Mouse (Mus musculus) lung, embryonic 14.5 days (tissue): ENCODE measurements around the gene Tsx. TPM values are rescaled to one million over a fixed set of nuclear protein-coding genes. Genes with fewer than 3 reads are reported as not detected.
"Not testable (repeated sequence)": the region's sequence is repeated elsewhere in the genome, so short reads cannot be mapped to it uniquely, and the experiment has no call there.

ENCODE experiments used
- ATAC-seq: fragments of 200-750 bp; cut with Nextera tagmentation; 2 replicates; pipeline ENCODE4 v1.8.0; 2017; ENCODE audit warnings: mild to moderate bottlenecking, moderate TSS enrichment, moderate library complexity; ENCODE audit not compliant: insufficient read depth
- DNase-seq: peaks from one replicate; pipeline ENCODE4 v3.0.0-alpha.2; 2015
- H3K27ac ChIP-seq: fragments of 300-500 bp; sonication (generic); 2 replicates; pipeline ENCODE4 v1.5.1; 2014; ENCODE audit warnings: low read depth, mild to moderate bottlenecking, moderate library complexity
- H3K27me3 ChIP-seq: fragments of 300-500 bp; sonication (generic); 2 replicates; pipeline ENCODE4 v1.6.1; 2014; ENCODE audit warnings: low read length, control low read depth; ENCODE audit not compliant: insufficient read depth
- H3K36me3 ChIP-seq: fragments of 300-500 bp; sonication (generic); 2 replicates; pipeline ENCODE4 v1.6.1; 2014; ENCODE audit warnings: control low read depth; ENCODE audit not compliant: insufficient read depth
- H3K4me1 ChIP-seq: fragments of 300-500 bp; sonication (generic); 2 replicates; pipeline ENCODE4 v1.6.1; 2014; ENCODE audit warnings: antibody characterized with exemption, control low read depth; ENCODE audit not compliant: insufficient read depth
- H3K4me2 ChIP-seq: fragments of 300-500 bp; sonication (generic); 2 replicates; pipeline ENCODE4 v1.6.1; 2014; ENCODE audit warnings: mild to moderate bottlenecking
- H3K4me3 ChIP-seq: fragments of 300-500 bp; sonication (generic); 2 replicates; pipeline ENCODE4 v1.5.1; 2014; ENCODE audit warnings: low read depth, low read length
- H3K9ac ChIP-seq: fragments of 300-500 bp; sonication (generic); 2 replicates; pipeline ENCODE4 v1.6.1; 2014
- H3K9me3 ChIP-seq: fragments of 300-500 bp; sonication (generic); 2 replicates; pipeline ENCODE4 v1.6.1; 2016; ENCODE audit warnings: low read depth, low read length, control low read depth
- CTCF ChIP-seq: IDR thresholded peaks from 2 replicates; pipeline ENCODE4 v1.5.1; 2016; ENCODE audit warnings: antibody characterized with exemption, low read depth
- WGBS: fragments of 180-500 bp; shearing (Covaris S2); extraction: QIAGEN DNeasy Blood & Tissue Kit; methylation state at CpG from one replicate; pipeline ENCODE4 v1.1.7; 2014; 5-methylcytosine and 5-hydroxymethylcytosine counted together
- polyA plus RNA-seq: library from polyadenylated mRNA; unstranded; fragments of >200 nt; fragmentation: Nextera tagmentation; extraction: Ambion mirVana; gene quantifications from 2 replicates; pipeline ENCODE4 v1.2.1, GENCODE M21; 2014

The Tsx gene
- polyA plus RNA-seq, 1 experiment from 2014 or later, result 0.32 TPM

- H3K4me3 ChIP-seq, result no peak overlapping the region
- H3K27me3 ChIP-seq, result peaks cover 21% of the 10 kb centered on the region
- WGBS, result 27% methylated on average over 7 of the region's 7 CpGs
- no peak for ATAC-seq
- peak; percentile 66 for TF ChIP-seq CTCF
- H3K4me1 ChIP-seq, result no peaks in the 10 kb centered on the region
- peak; percentile 82 for DNase-seq
- H3K4me2 ChIP-seq, result no peak overlapping the region
- H3K27ac ChIP-seq, result no peak overlapping the region
- H3K9ac ChIP-seq, result no peak overlapping the region
- H3K36me3 ChIP-seq, result no peaks in the 10 kb centered on the region
- no peaks in the 10 kb centered on the region for H3K9me3 ChIP-seq
Measured at GRCm38 (mm10) chrX:103443755-103444154, 29.5 kb downstream of the Tsx start.

- DNase-seq (peak; percentile 58), ATAC-seq (peak; percentile 93)
- Histone ChIP-seq H3K27me3 (peaks cover 12% of the 10 kb centered on the region), H3K9me3 (peaks cover 7% of the 10 kb centered on the region; the same call in 1 of the 2 replicates), H3K4me1 (no peaks in the 10 kb centered on the region), H3K4me3 (peak overlapping the region; percentile 37), H3K9ac (peak overlapping the region; percentile 40), H3K36me3 (no peaks in the 10 kb centered on the region), H3K27ac (no peak overlapping the region), H3K4me2 (peak overlapping the region; percentile 59)
- TF ChIP-seq CTCF, result no peak
- 8% methylated on average over 34 of the region's 34 CpGs for WGBS
Measured at GRCm38 (mm10) chrX:103447539-103448169, 33.4 kb downstream of the Tsx start.

- not testable (repeated sequence) for H3K27ac ChIP-seq, H3K9ac ChIP-seq, H3K4me1 ChIP-seq, DNase-seq, H3K9me3 ChIP-seq, H3K36me3 ChIP-seq, ATAC-seq
- peak overlapping the region; percentile 59; the same call in 1 of the 2 replicates for H3K4me2 ChIP-seq
- H3K27me3 ChIP-seq, result peaks cover 12% of the 10 kb centered on the region
- peak overlapping the region; percentile 37; the same call in 1 of the 2 replicates for H3K4me3 ChIP-seq
- 44% methylated on average over 10 of the region's 13 CpGs for WGBS
Measured at GRCm38 (mm10) chrX:103448429-103448828, 34.2 kb downstream of the Tsx start.

- H3K27me3 ChIP-seq, result peaks cover 12% of the 10 kb centered on the region
- not testable (repeated sequence) for H3K4me1 ChIP-seq, DNase-seq, H3K4me3 ChIP-seq, ATAC-seq, H3K36me3 ChIP-seq, H3K4me2 ChIP-seq, H3K9ac ChIP-seq, H3K27ac ChIP-seq, H3K9me3 ChIP-seq
- WGBS, result 71% methylated on average over 17 of the region's 27 CpGs
Measured at GRCm38 (mm10) chrX:103448943-103449722, 34.9 kb downstream of the Tsx start.

GRCm38 (mm10) chrX:103452815-103453214 lies 38.5 kb downstream of the Tsx start:
- ATAC-seq (no peak), DNase-seq (no peak)
- H3K27me3 ChIP-seq, result peaks cover 5% of the 10 kb centered on the region
- peaks cover 7% of the 10 kb centered on the region; the same call in 1 of the 2 replicates for H3K9me3 ChIP-seq
- H3K4me3 ChIP-seq, result no peak overlapping the region
- no peak overlapping the region for H3K4me2 ChIP-seq
- H3K9ac ChIP-seq, result no peak overlapping the region
- no peaks in the 10 kb centered on the region for H3K4me1 ChIP-seq
- H3K36me3 ChIP-seq, result no peaks in the 10 kb centered on the region
- 68% methylated on average over 6 of the region's 6 CpGs for WGBS
- TF ChIP-seq CTCF, result no peak
- H3K27ac ChIP-seq, result no peak overlapping the region

- H3K9ac ChIP-seq, result no peak overlapping the region
- H3K9me3 ChIP-seq, result no peaks in the 10 kb centered on the region
- DNase-seq (peak; percentile 17), ATAC-seq (no peak)
- H3K36me3 ChIP-seq, result no peaks in the 10 kb centered on the region
- no peak overlapping the region for H3K4me2 ChIP-seq
- H3K4me3 ChIP-seq, result no peak overlapping the region
- no peaks in the 10 kb centered on the region for H3K27me3 ChIP-seq
- no peak overlapping the region for H3K27ac ChIP-seq
- H3K4me1 ChIP-seq, result no peaks in the 10 kb centered on the region
- 58% methylated on average over 5 of the region's 5 CpGs for WGBS
- peak; percentile 48 for TF ChIP-seq CTCF
Measured at GRCm38 (mm10) chrX:103460056-103460455, 45.8 kb downstream of the Tsx start.

GRCm38 (mm10) chrX:103468998-103469397 lies 54.7 kb downstream of the Tsx start:
- Histone ChIP-seq H3K4me2 (no peak overlapping the region), H3K36me3 (no peaks in the 10 kb centered on the region), H3K27ac (no peak overlapping the region), H3K4me3 (no peak overlapping the region), H3K9ac (no peak overlapping the region), H3K27me3 (no peaks in the 10 kb centered on the region), H3K9me3 (no peaks in the 10 kb centered on the region), H3K4me1 (no peaks in the 10 kb centered on the region)
- DNase-seq, result no peak
- no peak for ATAC-seq
- peak; percentile 25; the same call in 1 of the 2 replicates for TF ChIP-seq CTCF
- WGBS, result 74% methylated on average over 2 of the region's 2 CpGs
